Mouse (Mus musculus): Measurements from ENCODE around the gene Gm14085. TPM values are rescaled to one million over a fixed set of nuclear protein-coding genes. Genes with fewer than 3 reads are reported as not detected.

Gene Gm14085
- polyA plus RNA-seq, 1 experiment: not detected

DNA sequence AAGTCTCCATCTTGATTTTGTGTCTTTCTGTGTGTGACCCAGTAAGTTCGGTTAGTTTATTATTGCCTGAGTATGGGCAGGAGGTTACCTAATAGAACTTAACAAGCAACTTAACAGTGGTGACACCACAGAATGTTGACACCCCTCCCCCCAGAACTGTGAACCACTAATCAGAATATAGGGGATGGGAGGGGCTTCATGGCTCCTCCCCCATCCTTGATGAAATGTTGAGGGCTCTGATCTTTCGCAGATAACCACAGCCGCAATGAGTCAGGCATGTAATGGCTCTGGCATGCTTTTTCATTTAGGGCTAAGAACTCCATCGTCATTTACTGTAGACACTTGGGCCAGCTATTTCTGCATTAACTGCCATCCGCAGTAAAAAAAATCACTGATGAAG, 76.5 kb downstream of the Gm14085 start:
- TF ChIP-seq GATA1 (IDR thresholded peaks at IDR 0.05; ENCODE audit: low read length): no peak

DNA sequence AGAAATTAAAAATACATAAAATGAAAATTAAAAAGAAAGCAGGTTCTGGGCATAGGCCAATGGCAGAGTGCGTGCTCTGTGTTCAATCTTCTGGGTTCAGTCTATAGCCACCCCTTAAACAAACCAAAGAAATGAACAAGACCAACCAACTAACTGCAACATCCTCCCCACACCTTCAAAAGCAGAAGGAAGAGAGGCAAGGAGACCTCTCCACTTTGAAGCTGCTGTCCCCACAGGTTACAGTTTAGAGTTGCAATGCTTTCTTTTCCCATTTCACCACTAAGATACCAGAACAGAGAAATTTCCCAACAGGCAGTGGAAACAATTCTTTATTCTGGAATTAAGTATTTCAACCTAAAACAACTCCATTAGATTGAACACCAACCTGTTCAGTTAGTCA, 77.5 kb downstream of the Gm14085 start:
- TF ChIP-seq GATA1 (IDR thresholded peaks at IDR 0.05; ENCODE audit: low read length): no peak

DNA sequence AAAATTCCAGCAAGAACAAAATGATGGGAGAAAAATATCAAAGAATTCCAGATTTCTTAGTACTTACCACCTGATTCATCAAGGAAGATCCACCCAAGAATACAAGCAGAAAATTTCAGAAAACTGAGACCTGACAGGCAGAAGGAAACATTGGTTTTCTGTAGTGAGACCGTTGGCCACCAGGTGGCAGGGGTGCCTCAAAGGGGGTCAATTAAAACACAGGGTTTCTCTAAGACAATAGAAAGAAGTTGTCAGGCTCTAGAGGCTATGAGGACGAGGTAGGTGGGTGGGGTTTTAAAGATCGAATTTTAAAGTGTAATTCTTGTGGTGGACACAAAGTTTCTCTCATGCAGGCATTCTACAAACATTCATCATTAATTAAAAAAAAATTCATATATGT, 84.7 kb downstream of the Gm14085 start:
- no peak for TF ChIP-seq GATA1 (IDR thresholded peaks at IDR 0.05; ENCODE audit: low read length)

DNA sequence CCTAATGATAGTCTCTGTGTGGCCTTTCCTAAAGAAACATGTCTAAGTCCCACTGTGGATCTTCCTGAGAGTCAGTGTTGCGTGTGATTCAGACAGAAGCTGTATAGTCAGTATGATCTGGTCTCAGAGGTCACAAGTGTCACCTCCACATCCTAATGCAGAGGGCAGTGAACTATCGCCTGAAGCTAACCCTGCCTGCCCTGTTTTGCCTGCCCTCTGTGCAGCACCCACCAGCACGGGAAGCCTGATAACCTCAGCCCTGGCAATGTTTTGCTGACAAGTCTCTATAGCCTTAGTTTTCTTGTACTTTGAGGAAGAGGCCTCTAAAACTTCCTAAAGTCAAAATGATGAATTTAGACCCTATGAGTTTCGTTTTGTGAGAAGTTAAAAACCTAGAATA, 85.7 kb downstream of the Gm14085 start:
- no peak for TF ChIP-seq GATA1 (IDR thresholded peaks at IDR 0.05; ENCODE audit: low read length)

DNA sequence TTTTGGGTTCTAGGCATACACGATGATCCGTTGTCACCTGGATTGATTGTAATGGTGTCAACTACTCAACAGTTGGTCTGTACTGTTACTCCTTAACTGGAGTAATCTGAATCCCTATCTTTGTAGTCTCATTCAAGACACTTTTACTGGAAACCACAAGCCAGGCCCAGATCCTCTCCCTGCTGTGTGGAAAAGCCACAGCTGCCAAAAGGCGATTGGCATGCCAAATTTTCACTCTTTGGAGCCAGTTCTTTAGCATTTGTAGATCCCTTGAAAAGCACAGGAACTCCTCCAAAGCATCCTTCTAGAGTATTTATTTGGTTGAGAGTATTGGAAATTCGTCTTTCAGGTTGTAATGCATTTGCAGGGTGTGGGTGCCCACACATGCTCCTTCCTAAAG, 86.6 kb downstream of the Gm14085 start:
- TF ChIP-seq GATA1 (IDR thresholded peaks at IDR 0.05; ENCODE audit: low read length): no peak

DNA sequence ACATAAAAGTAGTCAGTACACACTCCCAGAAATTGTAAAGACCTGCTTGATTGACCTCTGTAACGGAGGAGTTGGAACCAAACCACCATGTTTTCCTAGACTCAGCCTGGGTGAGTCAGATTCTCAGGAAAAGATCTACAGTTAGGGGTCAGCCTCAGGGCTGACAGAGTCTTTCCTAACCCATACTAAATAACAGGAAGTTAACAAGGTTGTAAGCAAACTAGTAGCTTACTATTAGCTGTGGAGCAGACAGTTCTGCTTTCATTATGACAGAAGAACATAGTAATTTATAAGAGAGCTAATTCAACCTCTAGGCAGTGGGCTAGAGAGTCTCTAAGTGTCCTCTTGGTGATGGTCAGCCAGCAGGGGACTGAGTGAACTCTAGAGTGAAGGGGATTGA, 87.7 kb downstream of the Gm14085 start:
- TF ChIP-seq GATA1 (IDR thresholded peaks at IDR 0.05; ENCODE audit: low read length): no peak

DNA sequence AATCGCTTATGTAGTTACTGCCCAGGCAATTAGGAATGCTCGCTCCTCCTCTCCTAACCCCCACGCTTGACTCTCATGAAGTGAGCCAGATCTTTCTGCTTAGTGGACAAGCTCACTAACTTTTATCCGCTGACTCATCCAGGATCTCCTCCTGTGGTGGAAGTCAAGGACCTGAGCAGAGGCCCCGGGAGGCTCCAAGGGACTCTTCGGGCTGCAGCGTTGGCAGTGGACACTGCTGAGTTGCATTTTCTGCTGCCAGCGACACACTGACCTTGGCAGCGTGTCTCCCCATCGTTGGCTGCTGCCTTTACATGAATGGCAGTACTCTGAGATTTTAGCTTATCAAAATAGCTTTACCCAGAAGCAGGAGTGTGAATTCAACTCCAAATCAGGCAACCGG, 90.7 kb downstream of the Gm14085 start:
- no peak for TF ChIP-seq GATA1 (IDR thresholded peaks at IDR 0.05; ENCODE audit: low read length)

DNA sequence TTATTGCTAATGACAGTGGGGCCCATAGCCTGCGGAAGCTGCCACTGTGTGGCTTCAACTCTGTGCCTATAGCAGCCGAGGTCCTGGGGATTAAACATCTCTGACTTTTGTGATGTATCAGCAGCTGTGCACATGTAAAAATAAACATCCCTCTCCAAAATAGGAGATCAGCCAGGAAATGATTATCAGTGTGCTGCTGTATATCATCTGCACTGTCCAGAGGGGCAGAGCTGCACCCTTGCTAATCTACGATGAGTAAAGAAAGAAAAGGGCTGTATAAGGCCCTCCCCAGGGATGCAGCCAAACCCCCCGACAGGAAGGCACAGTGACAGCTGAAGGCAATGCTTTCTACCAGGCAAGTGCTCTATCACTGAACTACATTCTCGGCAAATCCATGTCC, 91.6 kb downstream of the Gm14085 start:
- TF ChIP-seq GATA1 (IDR thresholded peaks at IDR 0.05; ENCODE audit: low read length): no peak

DNA sequence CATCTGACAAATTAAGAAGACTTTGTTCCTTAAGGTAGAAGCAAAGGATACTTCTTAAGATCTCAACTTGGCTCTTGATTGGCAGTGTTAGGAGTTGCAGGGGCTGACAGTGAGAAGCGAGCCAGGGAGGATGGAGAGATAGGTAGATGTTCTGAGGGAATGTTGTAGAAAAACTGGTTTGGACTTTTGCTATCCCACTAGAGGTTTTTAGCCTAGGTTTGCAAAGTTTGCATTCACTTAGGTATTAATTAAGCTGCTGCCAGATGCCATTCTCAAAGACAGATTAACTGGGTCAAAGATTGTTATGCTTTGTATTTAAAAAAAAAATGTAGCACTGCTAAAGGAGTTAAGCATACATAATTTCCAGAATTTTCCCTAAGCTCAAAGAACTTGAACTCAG, 92.6 kb downstream of the Gm14085 start:
- TF ChIP-seq GATA1 (IDR thresholded peaks at IDR 0.05; ENCODE audit: low read length): no peak

Other genes with a start within 250 kb of the Gm14085 start
- not detected in 2 replicates for gene Duox2, start 186.5 kb upstream of the Gm14085 start, polyA plus RNA-seq (2012)
- not detected in 2 replicates for gene Duoxa2, start 186.0 kb upstream of the Gm14085 start, polyA plus RNA-seq (2012)
- not detected in 2 replicates for gene Duoxa1, start 171.2 kb upstream of the Gm14085 start, polyA plus RNA-seq (2012)
- gene Duox1, start 169.3 kb upstream of the Gm14085 start, polyA plus RNA-seq (2012): not detected in 2 replicates
- gene Shf, start 115.8 kb upstream of the Gm14085 start, polyA plus RNA-seq (2012): 2.8 and 3.8 TPM in 2 replicates
- not detected in 2 replicates for gene Slc28a2, start 58.5 kb upstream of the Gm14085 start, polyA plus RNA-seq (2012)
- gene Gatm, start 126.4 kb downstream of the Gm14085 start, polyA plus RNA-seq (2012): not detected in 2 replicates
- not detected in 2 replicates for gene AA467197, start 152.0 kb downstream of the Gm14085 start, polyA plus RNA-seq (2012)
- gene Slc30a4, start 217.7 kb downstream of the Gm14085 start, polyA plus RNA-seq (2012): not detected in 2 replicates

Data from G1E-ER4 (cell line).